Mouse (Mus musculus) thymus, postnatal 25 days (tissue): ENCODE results near the gene Gm9887.
A peak's percentile ranks its signal among the peaks of the same experiment; 100 is the strongest.

ENCODE experiments used
- DNase-seq: peaks from one replicate; pipeline ENCODE4 v3.0.0; 2022

Gm9887 gene

GRCm38 (mm10) chr12:69356546-69357299, 15.5 kb downstream of the Gm9887 start, which contains the start of gene Nemf:
Gene Nemf (minus strand): TSS chr12:69357165.
- DNase-seq, result peak; percentile 81

DNA sequence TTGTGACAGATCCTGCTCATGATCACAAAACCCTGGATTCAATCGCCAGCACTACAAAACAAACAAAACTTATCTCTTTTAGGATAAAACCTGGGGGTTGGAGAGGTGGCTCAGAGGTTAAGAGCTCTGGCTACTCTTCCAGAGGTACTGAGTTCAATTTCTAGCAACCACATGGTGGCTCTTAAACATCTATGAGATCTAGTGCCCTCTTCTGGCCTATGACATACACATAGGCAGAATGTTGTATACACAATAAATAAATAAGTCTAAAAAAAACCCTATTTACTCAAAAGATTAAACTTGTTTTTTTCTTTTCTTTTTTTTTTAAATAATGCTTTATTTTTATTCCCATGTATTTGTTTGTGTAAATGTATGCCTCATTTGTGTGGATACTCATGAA, 20.6 kb downstream of the Gm9887 start:
- no peak for DNase-seq

DNA sequence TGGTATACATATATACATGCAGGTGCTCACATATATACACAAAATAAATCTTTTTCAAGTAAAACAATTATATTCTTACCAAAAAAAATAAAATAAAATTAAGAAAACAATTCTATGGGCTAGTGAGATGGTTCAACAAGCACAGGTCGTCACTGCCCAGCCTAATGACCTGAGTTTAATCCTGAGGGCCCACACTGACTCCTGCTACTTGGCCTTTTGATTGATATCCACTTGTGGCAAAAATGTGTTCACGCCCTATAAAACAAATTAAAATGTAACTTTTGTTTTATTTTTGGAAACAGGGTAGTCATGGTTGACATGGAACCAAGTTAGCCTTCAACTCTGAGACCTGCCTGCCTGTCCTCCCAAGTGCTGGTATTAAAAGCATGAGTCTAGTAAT, 22.3 kb downstream of the Gm9887 start:
- DNase-seq, result no peak

DNA sequence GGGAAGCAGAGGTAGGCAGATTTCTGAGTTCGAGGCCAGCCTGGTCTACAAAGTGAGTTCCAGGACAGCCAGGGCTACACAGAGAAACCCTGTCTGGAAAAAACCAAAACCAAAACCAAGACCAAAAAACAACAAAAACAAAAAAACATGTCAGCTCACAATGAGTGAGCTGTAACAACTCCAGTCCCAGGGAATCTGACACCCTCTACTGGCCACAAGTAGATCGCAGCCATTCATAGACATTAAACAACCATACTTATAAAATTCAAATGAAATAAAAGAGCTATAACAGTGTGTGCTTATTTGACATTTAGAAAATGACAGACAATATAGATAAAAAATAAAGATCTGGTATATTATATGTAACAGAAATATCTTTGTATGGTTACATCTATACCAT, 38.7 kb downstream of the Gm9887 start:
- peak; percentile 48 for DNase-seq

DNA sequence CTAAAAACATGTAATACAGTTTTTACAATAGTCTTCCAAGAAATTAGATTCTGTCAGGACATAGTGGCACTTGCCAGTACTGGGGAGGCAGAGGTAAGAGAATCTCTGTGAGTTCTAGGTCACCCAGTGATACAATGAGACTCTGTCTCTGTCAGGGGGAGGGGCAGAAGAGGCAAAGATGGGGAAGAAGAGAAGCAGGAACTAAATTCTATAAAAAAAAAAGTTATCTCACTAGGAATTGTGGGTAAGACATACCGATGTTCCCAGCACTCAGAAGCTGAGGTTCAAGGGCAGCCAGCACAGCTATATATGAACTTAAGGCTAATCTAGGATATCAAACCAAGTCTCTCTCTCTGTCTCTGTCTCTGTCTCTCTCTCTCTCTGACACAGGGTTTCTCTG, 40.1 kb downstream of the Gm9887 start:
- no peak for DNase-seq

DNA sequence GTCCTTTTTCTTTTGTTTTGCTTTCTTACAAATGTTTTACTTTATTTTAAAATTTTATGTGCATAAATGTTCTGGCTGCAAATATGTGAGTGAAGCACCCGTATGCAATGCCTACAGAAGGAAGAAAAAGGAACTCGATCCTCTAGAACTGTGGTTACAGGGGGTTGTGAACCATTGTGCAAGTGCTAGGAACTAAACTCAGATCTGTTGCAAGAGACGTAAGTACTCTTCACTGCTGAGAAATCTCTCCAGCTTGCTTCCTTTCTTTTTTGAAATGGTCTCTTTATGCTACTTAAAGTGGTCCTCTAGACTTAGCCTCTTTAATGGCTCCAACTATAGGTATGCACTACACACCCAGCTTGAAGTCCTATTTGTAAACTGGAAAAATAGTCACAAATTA, 41.1 kb downstream of the Gm9887 start:
- no peak for DNase-seq
